Mouse (Mus musculus) right cerebral cortex, postnatal 4 days (tissue): Measurements from ENCODE around the gene Cpox.
A peak's percentile ranks its signal among the peaks of the same experiment; 100 is the strongest.

Experiments
- DNase-seq: peaks from one replicate; pipeline ENCODE4 v3.0.0-alpha.2; 2022

The Cpox gene

DNA sequence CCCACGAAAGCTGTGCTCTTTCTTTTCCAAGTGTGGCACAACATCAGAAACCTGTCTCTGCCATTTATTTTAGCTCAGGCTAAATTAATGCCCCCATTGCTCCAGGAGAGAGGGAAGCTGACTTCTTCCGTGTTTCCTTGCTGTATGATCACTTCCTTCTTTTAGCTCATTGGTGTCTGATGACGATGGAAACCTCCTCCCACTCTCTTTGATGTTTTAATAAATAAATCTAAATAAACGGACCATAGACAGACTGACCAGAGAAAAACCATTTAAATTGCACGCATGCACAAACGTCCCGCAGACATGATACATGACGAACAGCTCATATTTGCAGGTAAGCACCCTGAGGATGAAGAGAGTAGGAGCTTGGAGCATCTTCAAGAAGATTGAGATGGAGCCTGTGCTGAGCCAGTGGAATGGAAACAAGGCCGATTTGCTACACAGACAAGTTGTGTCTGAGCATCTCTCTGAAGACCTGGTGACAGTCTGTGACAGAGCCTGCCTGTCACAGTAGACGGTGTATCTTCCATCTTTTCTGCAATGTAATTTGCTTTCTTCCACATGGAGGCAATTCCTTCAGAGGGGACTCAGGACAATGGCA, 32.3 kb downstream of the Cpox start:
- DNase-seq, result no peak

GRCm38 (mm10) chr16:58703382-58704124, 33.5 kb downstream of the Cpox start:
- DNase-seq, result no peak

DNA sequence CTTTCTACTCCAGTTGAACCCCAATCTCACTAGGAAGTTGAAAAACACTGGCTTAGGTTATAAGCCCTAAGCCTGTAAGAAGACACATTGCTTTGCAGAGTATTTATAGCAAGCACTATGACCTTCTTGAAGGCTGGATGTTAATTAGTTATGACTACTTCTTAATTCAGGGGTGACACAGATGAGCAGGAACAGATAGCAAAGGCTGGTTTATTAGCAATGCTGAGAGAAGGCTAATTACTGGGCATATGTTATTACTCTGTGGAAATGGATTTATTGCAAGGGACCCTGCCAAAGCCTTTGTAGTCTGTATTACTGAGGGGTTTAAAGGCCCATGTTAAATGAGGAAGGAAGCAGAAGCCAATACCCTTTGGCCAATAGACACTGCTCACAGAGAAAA, 34.9 kb downstream of the Cpox start:
- no peak for DNase-seq

- DNase-seq, result no peak
Measured at GRCm38 (mm10) chr16:58707276-58707905, 37.3 kb downstream of the Cpox start.

- no peak for DNase-seq
Measured at GRCm38 (mm10) chr16:58708601-58709475, 38.7 kb downstream of the Cpox start.

DNA sequence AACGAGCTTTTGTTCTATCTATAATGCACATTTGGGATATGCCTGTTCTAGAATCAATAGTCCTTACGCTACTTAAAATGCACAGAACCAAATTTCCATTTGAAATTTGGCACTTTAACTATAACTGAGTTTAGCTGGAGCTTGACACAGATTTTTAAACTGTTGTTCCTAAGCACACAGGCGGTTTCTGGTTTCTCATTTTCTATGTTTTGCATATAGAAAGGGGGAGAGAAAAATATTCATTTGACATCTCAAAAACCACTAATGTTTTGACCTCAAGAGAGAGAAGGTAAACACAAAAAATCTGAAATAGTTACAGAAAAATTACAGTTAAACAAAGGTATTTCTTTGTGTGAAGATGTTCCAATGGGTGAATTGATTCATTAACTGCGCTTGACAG, 39.4 kb downstream of the Cpox start:
- no peak for DNase-seq

- no peak for DNase-seq
Measured at GRCm38 (mm10) chr16:58712221-58712620, 42.1 kb downstream of the Cpox start.

DNA sequence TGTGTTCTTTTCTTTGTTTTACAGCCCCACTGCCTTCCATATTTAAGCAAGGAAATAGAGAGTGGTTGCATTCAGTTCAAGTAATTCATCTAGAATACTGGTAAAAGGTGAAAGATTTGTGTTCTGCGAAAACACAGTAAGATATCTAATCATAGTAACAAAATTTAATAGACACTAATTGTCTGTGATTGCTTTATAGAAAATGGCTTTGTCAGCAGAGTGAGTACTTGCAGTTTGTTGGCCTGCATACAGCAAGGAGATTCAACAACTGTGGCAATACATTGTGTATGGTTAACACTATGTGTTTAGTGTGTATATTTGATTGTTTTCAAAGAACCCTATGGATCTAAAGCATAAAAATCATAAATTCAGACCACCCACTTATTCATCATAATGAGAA, 43.0 kb downstream of the Cpox start:
- DNase-seq, result no peak

- DNase-seq, result no peak
Measured at GRCm38 (mm10) chr16:58715018-58715417, 44.9 kb downstream of the Cpox start.

- DNase-seq, result no peak
Measured at GRCm38 (mm10) chr16:58718666-58719120, 48.6 kb downstream of the Cpox start, which contains the start of gene Gpr15. Gene Gpr15, minus strand, starts transcription at chr16:58719070.

DNA sequence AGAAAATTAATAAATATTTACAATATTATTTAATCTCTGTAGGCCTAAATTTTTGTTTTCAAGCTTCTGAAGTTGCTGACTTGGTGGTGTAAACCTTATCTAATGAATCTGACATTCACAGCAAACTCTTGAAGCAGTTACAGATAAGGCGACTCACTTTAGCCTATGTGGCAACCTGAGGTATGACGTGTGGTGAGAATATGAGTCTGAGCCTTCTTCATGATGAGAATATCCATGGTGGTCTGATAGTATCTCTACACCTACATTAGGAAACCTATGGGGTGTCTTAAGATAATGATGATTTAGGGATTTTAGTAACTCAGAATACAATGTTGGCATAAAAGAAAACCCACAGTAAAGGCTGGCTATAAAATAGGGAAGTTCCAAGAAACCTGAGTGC, 52.2 kb downstream of the Cpox start:
- no peak for DNase-seq

DNA sequence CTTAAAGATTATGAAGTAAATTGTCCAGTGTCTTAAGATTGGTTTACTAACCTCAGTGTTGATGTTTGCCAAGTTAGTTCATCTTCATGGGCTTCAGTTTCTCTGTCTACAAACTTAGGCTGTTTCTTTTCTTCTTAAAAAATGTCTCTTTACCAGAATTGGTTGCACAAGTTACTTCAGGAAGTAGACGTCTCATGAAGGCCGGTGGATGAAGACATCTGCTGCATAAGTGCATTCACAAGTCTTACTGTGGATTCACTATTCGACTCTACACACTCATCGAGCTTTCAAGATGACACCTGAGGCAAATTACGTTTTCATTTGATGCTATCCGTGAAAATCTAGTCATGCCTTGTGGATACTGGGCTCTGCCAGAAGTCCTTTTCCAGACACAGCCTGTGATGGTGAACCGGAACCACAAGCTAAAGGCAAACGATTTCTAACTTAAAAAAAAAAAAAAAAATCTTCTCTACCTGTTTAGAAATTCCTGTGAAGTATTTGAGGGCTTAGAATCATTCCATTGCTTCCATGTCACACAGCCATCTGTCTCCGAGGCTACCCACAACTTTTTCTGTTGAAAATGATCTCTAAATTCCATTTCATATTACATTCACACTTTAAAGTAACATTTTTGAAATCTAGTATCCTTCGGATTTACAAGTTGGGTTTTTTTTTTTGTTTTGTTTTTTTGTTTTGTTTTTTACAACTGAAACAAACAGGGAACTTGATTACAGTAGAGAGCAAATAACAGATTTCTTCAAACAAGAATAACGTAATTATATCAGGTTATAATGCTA, 56.8 kb downstream of the Cpox start:
- DNase-seq, result no peak

DNA sequence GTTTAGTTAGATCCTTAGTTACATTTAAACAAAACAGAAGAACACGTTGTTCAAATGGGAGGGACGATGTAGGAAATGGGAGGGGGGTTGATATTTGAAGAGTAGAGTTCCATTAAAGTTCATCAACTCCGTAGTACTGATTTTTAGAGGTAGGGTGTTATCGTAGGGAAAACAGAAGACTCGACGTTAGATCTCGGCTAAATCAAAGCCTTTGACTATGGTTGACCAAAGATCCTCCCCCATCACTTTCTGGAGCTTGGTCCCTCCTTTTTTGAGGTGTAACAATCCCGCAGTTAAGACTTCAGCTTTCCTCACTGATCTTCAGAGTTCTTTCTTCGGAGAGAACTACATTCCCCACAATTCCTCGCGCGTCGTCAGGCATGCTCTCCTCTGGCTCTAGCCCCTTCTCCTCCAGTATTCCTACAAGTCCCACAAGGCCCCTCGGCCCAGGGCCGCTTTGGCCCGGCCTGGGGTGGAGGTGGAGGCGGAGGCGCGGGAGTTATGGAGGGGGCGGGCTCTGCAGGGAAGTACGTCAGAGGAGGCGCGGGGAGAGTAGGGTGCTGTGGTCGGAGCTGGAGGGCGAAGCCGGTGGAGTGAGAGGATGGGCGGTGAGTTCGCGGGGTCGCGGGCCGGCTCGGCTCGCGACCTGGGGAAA, 57.5 kb downstream of the Cpox start, which contains the start of gene Cldnd1:
Gene Cldnd1, plus strand, starts transcription at position 434 of the 655 bp plus-strand sequence.
- peak; percentile 91 for DNase-seq

GRCm38 (mm10) chr16:58728176-58728671, 58.1 kb downstream of the Cpox start:
- DNase-seq, result no peak

DNA sequence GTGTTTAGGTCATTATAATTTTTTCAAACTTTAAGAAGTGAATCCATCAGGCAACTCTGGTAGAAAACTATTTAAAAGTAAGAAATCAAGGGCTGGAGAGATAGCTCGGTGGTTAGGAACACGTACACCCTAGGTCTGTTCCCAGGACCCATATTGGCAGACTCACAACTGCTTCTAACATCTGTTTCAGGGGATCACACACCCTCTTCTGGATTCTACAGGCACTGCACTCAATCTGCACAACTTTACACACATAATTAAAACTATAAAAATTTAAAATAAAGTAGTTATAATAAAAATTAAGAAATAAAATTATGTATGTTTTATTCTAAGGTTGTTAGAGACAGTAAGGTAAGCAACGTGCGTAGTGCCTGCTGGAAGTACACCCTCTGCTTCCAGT, 68.1 kb downstream of the Cpox start:
- DNase-seq, result no peak

DNA sequence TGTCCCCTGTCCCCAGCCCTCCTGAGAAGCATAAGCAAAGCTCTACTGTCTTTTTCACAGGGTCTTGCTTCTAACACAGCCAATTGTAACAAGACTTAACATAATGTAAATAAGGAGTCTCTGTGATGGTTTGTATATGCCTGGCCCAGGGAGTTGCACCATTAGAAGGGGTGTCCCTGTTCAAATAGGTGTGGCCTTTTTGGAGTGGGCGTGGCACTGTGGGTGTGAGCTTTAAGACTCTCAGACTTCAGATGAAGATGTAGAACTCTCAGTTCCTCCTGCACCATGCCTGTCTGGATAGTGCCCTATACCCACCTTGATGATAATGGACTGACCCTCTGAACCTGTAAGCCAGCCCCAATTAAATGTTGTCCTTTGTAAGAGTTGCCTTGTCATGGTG, 68.7 kb downstream of the Cpox start:
- no peak for DNase-seq

GRCm38 (mm10) chr16:58740751-58741150, 70.7 kb downstream of the Cpox start:
- no peak for DNase-seq

DNA sequence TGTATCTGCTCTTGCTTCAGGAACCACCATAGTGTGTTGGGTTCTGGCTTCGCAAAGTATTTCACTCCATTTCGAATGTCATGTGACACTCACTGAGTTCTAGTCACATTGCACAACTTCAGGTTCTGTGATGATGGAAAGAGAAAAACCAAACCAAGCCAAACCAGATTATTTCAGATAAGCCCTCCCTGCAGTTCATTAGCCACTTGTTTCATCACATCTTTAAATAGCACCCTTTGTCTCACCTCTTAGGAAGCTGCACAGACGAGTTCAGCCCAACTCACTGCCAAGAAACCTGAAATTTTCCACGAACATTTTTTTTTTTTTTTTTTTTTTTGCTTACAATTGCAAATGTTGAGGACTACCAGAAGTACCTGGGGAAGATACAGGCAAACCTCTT, 76.6 kb downstream of the Cpox start:
- no peak for DNase-seq

- DNase-seq, result no peak
Measured at GRCm38 (mm10) chr16:58751314-58751713, 81.2 kb downstream of the Cpox start.

- DNase-seq, result no peak
Measured at GRCm38 (mm10) chr16:58756191-58756590, 86.1 kb downstream of the Cpox start.

- no peak for DNase-seq
Measured at GRCm38 (mm10) chr16:58763076-58763475, 93.0 kb downstream of the Cpox start, which contains the start of gene Olfr172. Gene Olfr172, minus strand, starts transcription at chr16:58763176.
